Mouse (Mus musculus) brain, embryonic 14.5 days (tissue): ENCODE measurements at regions not wholly inside any gene's neighbourhood (a gene's known extent, or its start where the extent isn't known, plus 50 kb on each side); places are given as distances from the start of the nearest gene placed in this dataset.

ENCODE experiments used
- CTCF ChIP-seq: fragments of 200-500 bp; IDR thresholded peaks from 2 replicates; pipeline ENCODE4 v1.5.1; 2012; ENCODE audit warnings: inconsistent platforms, mild to moderate bottlenecking, moderate library complexity, borderline replicate concordance; ENCODE audit not compliant: insufficient read depth, insufficient read length; ENCODE audit errors: extremely low read depth
- POLR2A ChIP-seq: fragments of 200-500 bp; IDR thresholded peaks from 2 replicates; pipeline ENCODE4 v1.6.1; 2012; ENCODE audit warnings: mild to moderate bottlenecking, inconsistent platforms, borderline replicate concordance; ENCODE audit not compliant: poor library complexity, insufficient read depth, insufficient read length, severe bottlenecking; ENCODE audit errors: extremely low read depth

GRCm38 (mm10) chr1:136777263-136777980 lies 152.7 kb downstream of the Zfp281 start:
- TF ChIP-seq POLR2A (no peak), CTCF (no peak)
